Mouse (Mus musculus) spleen, embryonic (tissue): ENCODE results near the gene Vps37c.

Source experiments
- CTCF ChIA-PET: fragments of 350-600 bp; sonication (Branson Sonifier 250); formaldehyde crosslinking; loops from one replicate; lab custom pipeline; 2022; lab: Charles Lee

The Vps37c gene

GRCm38 (mm10) chr19:10763381-10764031 is 75.0 kb downstream of the Vps37c start:
- CTCF ChIA-PET = interaction anchor here (0.6 kb wide), 1 partner anchor 24 kb away, joined by 4 read pairs; no protein-coding TSS in a partner anchor
